Mouse (Mus musculus): ENCODE data around the gene Ak7. TPM values are rescaled to one million over a fixed set of nuclear protein-coding genes. Genes with fewer than 3 reads are reported as not detected.

Gene Ak7
- total RNA-seq, 2 experiments from 2014 or later: 0.08 TPM; not detected in 1

DNA sequence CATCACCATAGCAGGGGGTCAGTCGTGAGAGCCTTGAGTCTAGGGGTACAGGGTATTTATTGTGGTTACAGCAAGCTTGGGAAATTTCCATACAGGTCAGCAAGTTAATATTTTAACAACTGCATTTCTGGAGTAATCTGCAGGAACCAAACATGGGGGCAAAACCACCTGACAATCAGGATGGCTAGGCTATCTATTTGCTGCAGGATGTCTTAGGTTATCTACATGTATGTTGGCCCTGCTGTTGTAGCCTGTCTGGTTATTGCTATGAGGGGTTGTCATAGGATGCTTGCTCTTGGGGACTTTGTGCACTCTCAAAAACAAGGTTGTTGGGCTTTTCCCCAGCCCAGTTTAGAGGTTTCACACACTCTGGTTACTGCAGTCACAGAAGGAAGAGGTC lies 18.8 kb downstream of the Ak7 start:
- intact Hi-C loops (cut with DNase I): loop anchor here (5.0 kb wide), 2 partner anchors 42 to 227 kb away; partner anchors contain the start of gene Gskip
- no peak for DNase-seq (ENCODE audit: low spot score)

GRCm38 (mm10) chr12:105725736-105726135 lies 20.0 kb downstream of the Ak7 start:
- no peak for DNase-seq (ENCODE audit: low spot score)
- intact Hi-C loops (cut with DNase I): no loop called here

DNA sequence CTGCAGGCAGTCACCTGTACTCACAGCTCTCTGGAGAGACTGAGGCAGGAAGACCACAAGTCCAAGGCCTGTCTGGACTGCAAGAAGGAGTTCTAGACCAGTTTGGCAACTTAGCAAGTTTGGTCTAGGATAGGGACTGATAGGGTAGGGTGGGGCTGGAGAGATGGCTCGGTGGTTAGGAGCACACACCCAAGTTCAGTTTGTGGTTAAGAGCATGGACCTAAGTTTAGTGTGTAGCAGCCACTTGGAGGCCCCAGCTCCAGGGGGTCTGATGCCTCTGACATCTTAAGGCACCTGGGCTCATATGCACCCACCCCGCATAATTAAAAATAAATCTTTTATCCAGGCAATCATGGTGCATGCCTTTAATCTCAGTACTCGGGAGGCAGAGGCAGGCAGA lies 21.5 kb downstream of the Ak7 start:
- intact Hi-C loops (cut with DNase I): no loop called here
- DNase-seq (ENCODE audit: low spot score): no peak

DNA sequence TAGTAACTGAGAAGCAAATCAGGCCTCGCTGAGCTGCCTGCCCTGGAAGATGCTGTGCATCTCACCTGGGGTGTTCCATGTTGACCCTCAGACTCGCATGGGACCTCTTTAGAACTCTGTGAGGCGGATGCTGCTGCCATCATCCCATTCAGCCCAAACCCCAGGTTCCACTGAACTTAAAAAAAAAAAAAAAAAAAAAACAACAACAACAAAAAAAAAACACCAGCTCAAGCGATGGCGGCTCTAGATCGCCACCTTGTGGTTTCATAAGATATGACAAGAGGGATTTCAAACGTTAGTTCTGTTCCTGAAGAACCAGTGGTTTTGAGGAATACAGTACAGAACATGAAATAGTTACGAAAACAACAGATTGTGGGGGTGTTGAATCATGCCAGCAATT lies 22.2 kb downstream of the Ak7 start:
- no peak for DNase-seq (ENCODE audit: low spot score)
- intact Hi-C loops (cut with DNase I): no loop called here

- intact Hi-C loops (cut with DNase I): no loop called here
- no peak for DNase-seq (ENCODE audit: low spot score)
Observed at GRCm38 (mm10) chr12:105730851-105731460, 25.2 kb downstream of the Ak7 start.

- intact Hi-C loops (cut with DNase I): no loop called here
- DNase-seq (ENCODE audit: low spot score): no peak
Observed at GRCm38 (mm10) chr12:105733370-105734159, 27.8 kb downstream of the Ak7 start.

- DNase-seq (ENCODE audit: low spot score): no peak
- intact Hi-C loops (cut with DNase I): no loop called here
Observed at GRCm38 (mm10) chr12:105735226-105735888, 29.6 kb downstream of the Ak7 start.

DNA sequence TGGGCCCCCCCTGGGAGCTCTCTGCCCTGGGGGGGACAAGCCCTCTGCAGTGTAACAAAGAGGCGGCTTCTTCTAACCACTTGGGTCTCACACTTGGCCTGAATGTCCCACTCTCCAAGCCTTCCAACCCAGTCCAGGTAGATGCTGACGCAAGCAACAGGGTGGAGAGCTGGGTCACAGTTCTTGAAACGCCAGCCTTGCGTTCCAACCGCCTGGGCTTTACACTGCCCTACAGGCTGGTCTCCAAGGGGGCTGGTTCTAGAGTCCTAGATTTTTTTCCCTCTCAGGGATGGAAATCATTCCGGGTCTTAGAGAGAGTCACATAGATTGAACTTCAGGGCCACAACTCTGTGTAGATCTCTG lies 30.1 kb downstream of the Ak7 start:
- intact Hi-C loops (cut with DNase I): no loop called here
- DNase-seq (ENCODE audit: low spot score): no peak

- no peak for DNase-seq (ENCODE audit: low spot score)
- intact Hi-C loops (cut with DNase I): no loop called here
Observed at GRCm38 (mm10) chr12:105738316-105739096, 32.7 kb downstream of the Ak7 start.

DNA sequence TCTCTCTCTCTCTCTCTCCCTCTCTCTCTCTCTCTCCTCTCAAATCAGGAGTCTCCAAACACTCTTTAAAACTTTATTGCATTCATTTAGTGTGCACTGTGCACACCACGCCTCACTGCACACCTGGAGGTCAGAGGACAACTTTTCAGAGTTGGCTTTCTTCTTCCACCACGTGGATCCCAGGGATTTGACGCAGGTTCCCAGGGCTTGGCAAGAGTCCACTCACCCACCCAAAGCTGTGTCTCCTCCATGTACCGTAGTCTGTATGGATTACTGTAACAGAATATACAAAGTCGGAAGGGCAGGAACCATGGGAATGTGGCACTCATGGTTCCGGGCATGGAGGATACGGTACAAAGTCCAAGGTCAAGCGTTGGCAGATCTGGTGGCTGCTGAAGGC lies 33.9 kb downstream of the Ak7 start:
- DNase-seq (ENCODE audit: low spot score): no peak
- intact Hi-C loops (cut with DNase I): no loop called here

- DNase-seq (ENCODE audit: low spot score): no peak
- intact Hi-C loops (cut with DNase I): no loop called here
Observed at GRCm38 (mm10) chr12:105748114-105748513, 42.3 kb downstream of the Ak7 start.

- intact Hi-C loops (cut with DNase I): no loop called here
- DNase-seq (ENCODE audit: low spot score): no peak
Observed at GRCm38 (mm10) chr12:105753813-105754212, 48.0 kb downstream of the Ak7 start.

DNA sequence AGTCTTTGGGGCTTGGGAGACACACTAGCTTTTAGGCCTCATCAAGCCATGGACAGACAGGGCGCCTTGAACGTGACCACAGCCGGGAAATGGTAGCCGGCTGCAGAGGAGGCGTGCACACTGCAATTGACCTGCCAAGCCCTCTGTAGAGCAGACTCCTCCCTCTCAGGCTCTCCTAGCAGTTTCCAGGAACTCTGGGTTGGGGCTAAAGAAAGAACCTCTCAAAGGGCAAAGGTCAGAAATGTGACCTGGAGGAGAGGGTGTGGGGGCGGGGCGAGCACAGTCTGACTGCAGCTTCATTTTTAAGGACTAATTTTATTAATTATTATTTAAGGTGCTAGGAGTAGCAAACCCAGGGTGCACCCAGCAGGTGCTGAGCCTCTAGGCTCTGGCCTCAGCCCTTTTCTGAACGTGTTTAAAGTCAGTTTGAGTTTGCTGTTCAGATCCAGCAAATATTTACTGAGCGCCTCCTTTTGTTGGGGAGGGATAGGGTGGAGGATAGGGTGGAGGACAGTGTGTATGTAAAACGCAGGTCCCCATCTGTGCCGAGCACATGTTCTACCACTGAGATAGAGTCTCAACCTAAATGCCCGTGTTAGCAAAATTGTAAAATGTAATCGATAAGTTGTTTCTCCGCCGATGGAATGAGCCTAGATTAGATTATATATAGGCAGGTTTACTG lies 52.2 kb downstream of the Ak7 start:
- intact Hi-C loops (cut with DNase I): no loop called here
- DNase-seq (ENCODE audit: low spot score): no peak

DNA sequence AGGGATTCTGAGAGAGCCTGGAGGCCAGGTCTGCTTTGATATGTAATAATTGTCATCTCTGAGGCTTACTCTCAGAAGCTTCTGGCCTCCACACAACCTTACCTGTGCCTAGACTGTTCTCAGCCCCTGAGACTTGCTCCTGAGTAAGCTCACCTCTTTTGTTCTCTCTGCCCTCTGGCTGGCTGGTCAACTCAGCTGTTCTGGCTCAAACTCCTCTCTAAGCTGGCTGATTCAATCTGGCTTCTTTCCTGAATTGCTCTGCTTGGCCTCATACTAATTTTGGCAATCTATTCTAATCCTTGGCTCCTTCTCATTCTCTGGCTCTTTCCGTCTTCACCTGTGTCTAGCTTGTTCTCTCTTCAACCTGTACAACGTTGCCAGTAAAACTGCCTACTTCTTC lies 53.1 kb downstream of the Ak7 start:
- DNase-seq (ENCODE audit: low spot score): no peak
- intact Hi-C loops (cut with DNase I): no loop called here

DNA sequence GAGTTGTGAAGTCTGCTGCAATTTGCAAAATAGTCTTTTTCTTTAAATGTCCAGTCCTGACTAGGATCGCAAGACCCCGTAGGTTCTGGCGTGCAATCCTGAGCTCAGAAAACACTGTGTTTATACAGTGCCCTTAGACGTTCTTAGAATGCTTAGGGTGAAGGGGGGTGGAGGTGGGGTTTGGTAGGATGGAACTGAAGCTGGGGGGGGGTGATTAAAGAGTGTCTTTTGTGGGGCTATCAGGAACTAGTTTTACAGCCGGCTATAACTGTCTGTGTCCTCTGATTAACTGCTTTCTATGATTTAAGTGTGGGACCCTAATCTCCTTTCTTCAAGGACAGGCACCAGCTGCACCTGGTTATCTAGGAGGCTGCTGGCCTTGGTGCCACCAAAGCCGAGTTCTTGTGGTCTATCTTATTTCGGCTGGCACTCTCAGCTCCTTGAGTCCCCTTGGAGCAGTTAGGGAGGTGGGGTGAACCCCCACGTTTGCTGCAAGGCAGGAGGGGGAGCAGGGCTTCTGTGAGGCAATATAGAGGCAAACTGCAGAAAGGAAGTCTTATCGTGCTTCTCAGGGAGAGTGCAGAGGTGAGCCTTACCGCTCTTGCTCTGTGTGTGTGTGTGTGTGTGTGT lies 54.2 kb downstream of the Ak7 start:
- intact Hi-C loops (cut with DNase I): no loop called here
- DNase-seq (ENCODE audit: low spot score): no peak

DNA sequence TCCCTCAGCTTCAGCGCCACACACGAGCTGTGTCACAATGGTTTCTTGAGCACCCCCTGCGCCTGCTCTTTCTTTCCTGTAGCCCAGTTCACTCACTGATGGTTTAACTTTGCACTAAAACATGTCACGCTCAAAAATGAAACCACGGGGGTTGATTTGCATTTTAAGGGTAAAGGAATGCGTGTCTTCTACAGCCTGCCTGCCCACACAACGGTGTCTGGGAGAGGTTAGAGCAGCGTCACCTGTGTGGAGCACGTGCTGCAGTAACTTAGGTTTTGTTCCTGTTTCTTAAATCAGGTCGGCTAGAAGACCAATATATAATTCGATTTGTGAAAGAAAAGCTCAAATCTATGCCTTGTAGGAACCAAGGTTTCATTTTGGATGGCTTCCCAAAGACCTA lies 55.4 kb downstream of the Ak7 start:
- intact Hi-C loops (cut with DNase I): no loop called here

GRCm38 (mm10) chr12:105761629-105762028 lies 55.9 kb downstream of the Ak7 start:
- intact Hi-C loops (cut with DNase I): no loop called here
- DNase-seq (ENCODE audit: low spot score): no peak

More for the DNA sequence above, 55.4 kb downstream of the Ak7 start:
- DNase-seq (ENCODE audit: low spot score): no peak

DNA sequence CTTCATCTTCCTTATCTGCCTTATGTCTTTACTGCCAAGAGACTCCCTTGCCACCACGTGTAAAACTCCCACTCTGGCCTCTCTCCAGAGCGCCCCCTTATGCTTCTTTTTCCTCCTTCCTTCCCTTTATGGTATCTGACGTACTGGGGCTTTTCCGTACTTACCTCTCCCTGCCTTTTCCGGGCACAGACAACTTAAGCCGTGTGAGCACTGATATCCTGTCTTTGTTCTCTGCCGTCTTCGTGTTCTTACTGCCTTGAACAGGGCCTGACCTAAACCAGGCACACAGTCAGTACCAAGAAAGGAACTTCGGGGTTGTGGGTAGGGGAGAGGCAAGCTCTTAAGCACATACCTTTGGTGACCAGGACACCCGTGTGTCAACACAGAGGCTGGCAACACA lies 63.9 kb downstream of the Ak7 start:
- intact Hi-C loops (cut with DNase I): no loop called here
- DNase-seq (ENCODE audit: low spot score): no peak

DNA sequence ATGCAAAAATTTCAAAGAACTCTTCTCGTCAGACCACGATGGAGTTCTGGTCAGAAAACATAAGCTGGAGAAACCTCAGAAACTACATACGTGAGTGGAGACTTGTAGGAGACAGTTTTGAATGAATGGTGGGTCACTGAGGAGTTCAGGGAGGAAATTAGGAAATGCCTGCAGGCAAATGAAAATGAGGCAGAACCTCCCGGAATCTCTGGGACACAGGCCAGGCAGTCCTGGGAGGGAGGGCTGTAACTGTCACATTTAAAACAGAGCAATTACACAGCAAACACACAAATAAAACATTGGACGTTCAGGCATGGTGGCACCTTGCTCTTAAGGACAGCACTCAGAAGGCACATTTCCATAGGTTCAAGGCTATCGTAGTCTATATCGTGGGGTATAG lies 69.1 kb downstream of the Ak7 start:
- DNase-seq (ENCODE audit: low spot score): no peak
- intact Hi-C loops (cut with DNase I): no loop called here

- intact Hi-C loops (cut with DNase I): no loop called here
- no peak for DNase-seq (ENCODE audit: low spot score)
Observed at GRCm38 (mm10) chr12:105777651-105778050, 71.9 kb downstream of the Ak7 start.
